Mouse (Mus musculus): Measurements from ENCODE around the gene Itga6. TPM values are rescaled to one million over a fixed set of nuclear protein-coding genes. Genes with fewer than 3 reads are reported as not detected.

Itga6 gene
- total RNA-seq, 2 experiments from 2014 or later: 22.6 to 25.3 TPM

DNA sequence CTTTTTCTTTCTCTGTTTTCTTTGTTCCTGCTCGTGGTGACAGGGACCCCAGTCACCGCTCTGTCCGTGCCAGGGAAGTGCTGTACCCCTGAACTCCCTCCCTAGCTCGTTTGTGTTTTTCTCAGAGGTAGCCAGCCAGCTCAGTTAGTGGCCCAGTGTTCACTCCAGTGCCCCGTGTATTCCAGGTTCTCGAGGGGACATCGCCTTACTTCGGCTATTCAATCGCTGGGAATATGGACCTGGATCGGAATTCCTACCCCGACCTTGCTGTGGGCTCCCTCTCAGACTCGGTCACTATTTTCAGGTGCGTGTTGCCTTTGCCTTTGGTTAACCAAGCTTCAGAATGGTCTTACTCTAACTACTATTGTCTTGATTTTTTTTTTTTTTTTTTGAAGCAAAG is 82.3 kb downstream of the Itga6 start:
- intact Hi-C loops (cut with DNase I): no loop called here
- no peak for DNase-seq (ENCODE audit: low spot score in 2 of 2)

DNA sequence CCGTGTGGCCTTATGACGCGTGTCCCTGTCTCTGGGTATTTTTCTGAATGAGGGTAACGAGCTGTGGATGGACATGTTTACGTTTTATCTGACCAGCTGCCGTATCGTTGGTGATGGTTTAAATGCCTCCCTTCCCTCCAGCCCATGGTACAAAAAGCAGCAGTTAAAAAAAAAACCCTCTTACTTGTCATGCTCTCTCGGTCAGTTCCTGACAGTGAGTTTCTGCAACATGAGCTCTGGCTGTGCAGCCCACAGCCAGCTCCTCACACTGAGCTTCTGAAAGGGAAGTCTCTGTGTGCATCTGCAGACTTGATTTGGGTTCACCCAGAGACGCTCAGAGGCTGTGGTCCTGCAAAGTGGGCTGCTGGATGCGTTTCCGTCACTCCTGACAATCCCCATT is 83.5 kb downstream of the Itga6 start:
- DNase-seq (ENCODE audit: low spot score in 2 of 2): no peak

DNA sequence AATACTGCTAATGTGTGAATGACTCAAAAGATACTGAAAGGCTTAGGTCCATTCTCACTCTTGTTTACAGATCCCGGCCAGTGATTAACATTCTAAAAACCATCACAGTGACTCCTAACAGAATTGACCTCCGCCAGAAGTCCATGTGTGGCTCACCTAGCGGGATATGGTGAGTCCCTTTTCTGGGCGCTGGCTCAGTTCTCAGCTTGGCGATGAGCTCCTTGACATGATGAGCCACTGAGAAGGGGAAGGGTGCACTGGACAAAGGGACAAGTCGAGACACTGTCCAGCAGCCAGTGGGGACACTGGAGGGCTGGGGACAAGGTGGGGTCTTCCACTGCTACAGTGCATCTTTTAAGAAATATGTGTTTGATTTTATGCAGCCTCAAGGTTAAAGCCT is 88.2 kb downstream of the Itga6 start:
- intact Hi-C loops (cut with DNase I): no loop called here
- DNase-seq (ENCODE audit: low spot score in 2 of 2): no peak

More for the DNA sequence above, 83.5 kb downstream of the Itga6 start:
- intact Hi-C loops (cut with DNase I): no loop called here

DNA sequence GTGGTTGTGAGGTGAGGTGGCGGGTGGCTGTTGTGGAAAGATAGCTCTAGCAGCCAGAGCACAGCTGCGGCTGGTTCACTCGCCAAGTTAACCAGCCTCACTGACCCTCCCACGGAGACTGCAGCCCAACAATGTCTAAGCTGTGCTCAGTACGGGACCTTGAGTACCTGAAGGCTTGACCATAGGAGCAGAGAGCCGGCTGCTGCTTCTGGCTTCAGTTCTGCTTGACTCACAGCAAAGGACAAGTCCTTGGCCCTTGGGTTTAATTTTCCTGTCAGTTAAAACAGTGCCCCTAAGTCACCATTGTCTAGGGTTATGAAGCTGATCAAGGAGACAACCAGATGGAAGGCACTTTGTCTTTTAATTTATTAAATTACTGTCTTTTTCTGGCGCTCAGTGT is 89.0 kb downstream of the Itga6 start:
- intact Hi-C loops (cut with DNase I): no loop called here
- DNase-seq (ENCODE audit: low spot score in 2 of 2): no peak

DNA sequence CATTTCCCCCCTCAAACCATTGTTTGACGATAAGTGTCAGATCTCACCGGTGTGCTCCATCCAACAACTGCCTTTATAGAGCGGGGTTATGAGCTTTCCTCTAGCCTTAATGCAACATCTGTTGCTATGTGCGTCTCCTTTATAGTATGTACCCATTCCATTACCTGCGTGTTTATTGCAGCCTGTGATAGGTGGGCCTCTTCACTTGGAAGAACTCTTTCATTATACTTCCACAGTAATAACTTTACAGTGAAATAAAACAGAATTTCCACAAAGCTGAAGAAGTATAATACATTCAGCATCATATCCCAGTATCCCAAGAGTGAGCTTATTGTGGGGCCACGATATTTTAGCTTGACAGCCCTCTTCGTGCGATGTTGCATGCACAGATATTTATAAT is 90.1 kb downstream of the Itga6 start:
- intact Hi-C loops (cut with DNase I): no loop called here
- no peak for DNase-seq (ENCODE audit: low spot score in 2 of 2)

DNA sequence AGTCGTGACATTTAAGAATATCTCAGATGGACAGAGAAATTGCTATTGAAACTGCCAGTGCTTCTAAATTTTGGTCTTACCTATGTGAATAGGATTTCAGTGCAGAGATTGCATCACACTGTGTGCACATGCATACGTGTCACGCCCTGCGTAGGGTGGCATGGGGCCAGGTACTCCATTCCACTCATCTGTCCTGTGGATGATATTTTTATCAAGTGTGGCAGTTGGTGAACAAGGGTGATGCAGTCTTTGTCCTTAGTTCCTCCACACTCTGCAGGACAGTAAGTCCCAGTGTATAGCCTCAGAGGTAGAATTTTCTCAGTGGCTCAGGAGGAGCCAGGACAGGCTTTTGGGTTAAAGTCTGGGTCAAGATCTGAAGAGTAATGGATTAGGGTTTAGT is 90.8 kb downstream of the Itga6 start:
- intact Hi-C loops (cut with DNase I): no loop called here
- no peak for DNase-seq (ENCODE audit: low spot score in 2 of 2)

DNA sequence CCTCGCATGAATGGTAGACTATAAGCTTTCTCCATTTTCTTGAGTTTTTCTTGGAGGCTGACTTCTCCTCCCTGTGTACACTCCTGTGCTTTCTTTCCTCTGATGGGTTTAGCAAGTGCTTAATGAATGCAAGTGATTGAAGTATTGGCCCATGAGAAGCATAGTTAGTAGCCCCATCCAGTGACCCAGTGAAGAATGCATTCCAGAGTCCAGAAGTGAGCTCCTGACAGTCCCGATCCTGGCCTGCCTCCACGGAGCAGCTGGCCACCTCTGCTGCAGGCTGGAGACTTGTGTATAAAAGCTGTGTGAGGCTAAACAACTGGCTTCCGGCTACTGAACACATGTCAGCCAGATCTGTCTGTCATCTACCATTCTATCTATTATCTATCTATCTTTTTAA is 91.8 kb downstream of the Itga6 start:
- intact Hi-C loops (cut with DNase I): no loop called here
- no peak for DNase-seq (ENCODE audit: low spot score in 2 of 2)

DNA sequence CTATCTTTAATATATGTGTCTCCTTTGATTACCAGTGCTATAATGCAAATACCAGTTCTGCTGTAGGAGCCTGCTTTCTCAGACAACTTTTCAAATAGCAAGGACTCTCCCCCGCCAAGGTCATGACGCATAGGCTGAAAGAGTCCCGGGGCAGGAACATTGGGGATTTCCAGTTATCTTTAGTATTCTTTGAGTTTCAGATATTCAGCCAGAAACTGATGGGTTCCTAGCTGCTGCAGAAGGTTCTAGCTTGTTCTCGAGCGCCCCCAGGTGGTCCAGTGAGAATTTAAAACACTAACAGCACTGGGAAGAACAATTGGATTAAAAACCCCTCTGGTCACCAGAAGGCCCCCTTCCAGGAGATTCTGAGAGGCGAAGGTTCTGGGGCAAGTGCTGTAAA is 92.4 kb downstream of the Itga6 start:
- intact Hi-C loops (cut with DNase I): no loop called here

DNA sequence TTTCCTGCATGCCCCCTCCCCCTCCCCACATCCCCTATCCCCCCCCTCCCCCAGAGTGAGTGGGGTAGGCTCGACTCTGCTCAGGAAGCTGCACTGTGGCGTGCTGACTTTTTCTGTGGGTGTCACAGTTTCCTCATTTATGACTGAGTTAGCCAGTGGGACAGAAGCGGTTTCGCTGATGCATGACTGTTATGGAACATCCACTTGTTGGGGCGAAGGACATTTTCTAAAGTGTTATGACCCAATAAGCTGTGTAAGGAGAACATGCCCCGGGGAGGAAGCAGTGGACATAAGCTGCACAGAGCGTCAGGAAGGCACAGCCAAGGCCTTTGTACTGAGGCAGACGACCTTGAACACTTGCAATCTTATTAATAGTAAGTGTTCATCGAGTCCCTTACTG is 97.9 kb downstream of the Itga6 start:
- intact Hi-C loops (cut with DNase I): no loop called here

More for the DNA sequence above, 92.4 kb downstream of the Itga6 start:
- peak; percentile 39 to 63 for DNase-seq (ENCODE audit: low spot score in 2 of 2)

DNA sequence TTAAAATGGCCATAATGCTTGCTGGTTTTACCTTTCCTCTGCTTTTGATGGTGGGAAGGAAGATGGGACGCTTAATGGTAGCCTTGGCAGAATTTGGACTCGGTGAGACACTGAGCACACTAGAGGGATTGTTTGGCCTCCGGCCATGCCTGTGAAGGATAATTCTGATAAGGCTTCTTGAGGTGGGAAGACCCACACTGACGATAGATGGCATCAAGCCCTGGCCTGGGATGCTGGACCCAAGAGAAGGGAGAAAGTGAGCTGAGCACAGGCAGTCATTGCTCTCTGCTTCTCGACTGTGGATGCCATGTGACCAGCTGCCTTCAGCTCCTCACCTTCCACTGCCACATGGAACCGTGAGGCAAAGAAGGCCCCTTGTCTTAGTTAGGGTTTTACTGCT is 99.5 kb downstream of the Itga6 start:
- intact Hi-C loops (cut with DNase I): no loop called here
- no peak for DNase-seq (ENCODE audit: low spot score in 2 of 2)

More for the DNA sequence above, 97.9 kb downstream of the Itga6 start:
- no peak for DNase-seq (ENCODE audit: low spot score in 2 of 2)

DNA sequence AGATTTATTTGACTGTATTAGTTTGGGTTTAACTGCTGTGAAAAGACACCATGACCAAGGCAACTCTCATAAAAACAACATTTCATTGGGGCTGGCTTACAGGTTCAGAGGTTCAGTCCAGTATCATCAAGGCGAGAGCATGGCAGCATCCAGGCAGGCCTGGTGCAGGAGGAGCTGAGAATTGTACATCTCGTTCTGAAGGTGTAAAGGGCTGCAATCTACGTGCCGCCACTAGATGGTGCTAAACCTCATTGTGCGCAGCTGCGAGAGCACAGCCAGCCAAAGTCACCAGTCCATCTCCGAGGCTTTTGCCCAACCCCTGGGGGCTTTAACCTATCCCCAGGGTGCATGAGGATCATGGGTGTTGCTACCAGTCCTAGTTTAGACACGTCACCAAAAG is 106.7 kb downstream of the Itga6 start:
- intact Hi-C loops (cut with DNase I): loop anchor here (5.0 kb wide), 1 partner anchor 105 kb away; no protein-coding TSS in a partner anchor

DNA sequence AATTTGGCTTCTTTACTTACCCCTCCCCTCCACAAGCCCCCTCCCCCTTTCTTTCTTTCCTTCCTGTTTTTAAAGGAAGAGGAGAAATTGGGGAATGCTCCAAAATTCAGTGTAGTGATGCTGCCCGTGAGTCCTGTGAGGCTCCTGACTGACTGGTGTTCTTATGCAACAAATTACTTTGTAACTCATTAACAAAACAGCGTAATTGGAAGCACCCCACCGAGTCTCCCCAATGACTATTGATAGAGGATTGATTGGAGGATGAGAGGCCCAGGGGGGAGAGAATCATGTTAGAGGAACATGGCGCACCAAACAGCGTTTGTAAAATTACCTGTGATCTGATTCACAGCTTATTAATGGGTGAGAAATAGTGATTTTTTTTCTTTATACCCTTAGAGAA is 109.7 kb downstream of the Itga6 start:
- intact Hi-C loops (cut with DNase I): no loop called here
- DNase-seq (ENCODE audit: low spot score in 2 of 2): no peak

More for the DNA sequence above, 106.7 kb downstream of the Itga6 start:
- peak; percentile 45 to 59 for DNase-seq (ENCODE audit: low spot score in 2 of 2)

DNA sequence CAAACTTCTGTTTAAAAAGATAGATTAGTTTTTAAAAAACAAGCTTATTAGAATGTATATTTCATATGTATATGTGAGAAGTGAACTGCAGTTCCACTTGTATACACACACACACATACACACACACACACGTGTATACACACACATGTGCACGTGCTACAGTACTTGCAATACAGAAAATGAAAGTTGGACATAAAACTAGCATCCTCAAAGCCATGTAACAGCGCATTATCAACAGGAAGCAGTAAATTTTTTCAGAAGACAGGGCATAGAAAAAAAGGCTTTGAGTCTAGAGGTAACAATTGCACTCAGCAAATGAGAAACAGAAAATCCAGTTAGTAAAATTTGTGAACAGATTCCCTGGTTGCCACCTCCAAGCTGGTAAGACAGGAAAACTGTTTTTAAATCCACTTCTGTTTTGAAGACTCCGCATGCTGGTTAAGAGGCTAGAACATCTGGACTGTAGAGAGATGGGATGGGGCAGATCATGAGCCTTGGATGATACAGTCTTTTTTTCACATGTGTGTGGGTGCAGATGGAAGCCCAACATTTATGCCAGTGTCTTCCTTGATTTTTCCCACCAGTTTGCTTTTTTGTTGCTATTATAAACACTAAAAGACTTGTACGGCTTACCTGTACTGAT is 118.2 kb downstream of the Itga6 start:
- DNase-seq (ENCODE audit: low spot score in 2 of 2): no peak

DNA sequence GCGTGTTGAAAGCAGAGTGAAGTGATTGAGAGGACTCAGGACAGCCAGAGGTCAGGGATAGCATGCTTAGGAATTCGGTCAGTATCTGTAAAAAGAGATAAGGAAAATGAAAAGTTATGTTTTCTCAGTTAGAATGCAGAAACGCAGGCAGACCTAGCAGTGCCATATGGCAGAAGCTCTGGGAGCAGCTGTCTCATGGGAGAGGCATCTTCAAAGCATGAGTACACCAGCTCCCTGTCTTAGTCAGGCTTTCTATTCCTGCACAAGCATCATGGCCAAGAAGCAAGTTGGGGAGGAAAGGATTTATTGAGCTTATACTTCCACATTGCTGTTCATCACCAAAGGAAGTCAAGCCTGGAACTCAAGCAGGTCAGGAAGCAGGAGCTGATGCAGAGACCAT is 119.6 kb downstream of the Itga6 start:
- intact Hi-C loops (cut with DNase I): no loop called here
- peak; percentile 69 to 81 for DNase-seq (ENCODE audit: low spot score in 2 of 2)

More for the DNA sequence above, 118.2 kb downstream of the Itga6 start:
- intact Hi-C loops (cut with DNase I): no loop called here

DNA sequence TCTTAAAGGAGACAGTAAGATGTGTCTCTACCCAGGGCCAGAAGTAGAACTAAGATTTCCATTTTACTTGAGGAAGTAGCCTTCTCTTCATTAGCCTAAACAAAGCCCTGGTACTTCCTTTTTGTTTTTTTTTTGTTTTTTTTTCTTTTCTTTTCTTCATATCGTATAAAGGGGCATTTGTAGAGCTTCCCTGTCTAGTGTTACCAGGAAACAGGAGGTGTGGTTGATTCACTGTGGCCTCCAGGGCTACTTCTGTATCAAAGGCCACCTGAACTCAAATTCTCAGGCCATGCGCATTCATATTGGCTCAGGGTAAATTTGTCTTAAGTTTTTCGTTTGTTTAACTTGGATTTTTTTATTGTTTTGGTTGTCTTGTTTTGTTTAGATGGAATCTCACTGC is 120.5 kb downstream of the Itga6 start:
- intact Hi-C loops (cut with DNase I): no loop called here

DNA sequence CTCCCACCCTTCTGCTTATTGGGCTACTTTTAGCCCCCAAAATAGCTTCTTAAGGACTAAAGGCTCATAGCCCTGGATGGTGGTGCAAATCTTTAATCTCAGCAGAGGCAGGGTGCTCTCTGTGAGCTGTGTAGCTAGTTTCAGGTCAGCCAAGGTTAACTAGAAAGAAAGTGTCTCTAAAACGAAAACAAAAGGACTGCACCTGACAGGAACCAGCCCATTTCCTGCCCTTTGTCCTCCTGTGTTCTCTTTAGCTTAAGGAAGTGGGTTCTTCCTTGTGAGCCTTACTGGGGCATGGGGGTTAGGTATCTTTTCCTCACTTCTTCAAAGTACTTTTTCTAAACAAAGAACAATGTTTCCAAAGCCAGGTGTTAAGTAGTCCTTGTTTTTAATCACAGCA is 121.1 kb downstream of the Itga6 start:
- intact Hi-C loops (cut with DNase I): no loop called here
- no peak for DNase-seq (ENCODE audit: low spot score in 2 of 2)

More for the DNA sequence above, 120.5 kb downstream of the Itga6 start:
- no peak for DNase-seq (ENCODE audit: low spot score in 2 of 2)

DNA sequence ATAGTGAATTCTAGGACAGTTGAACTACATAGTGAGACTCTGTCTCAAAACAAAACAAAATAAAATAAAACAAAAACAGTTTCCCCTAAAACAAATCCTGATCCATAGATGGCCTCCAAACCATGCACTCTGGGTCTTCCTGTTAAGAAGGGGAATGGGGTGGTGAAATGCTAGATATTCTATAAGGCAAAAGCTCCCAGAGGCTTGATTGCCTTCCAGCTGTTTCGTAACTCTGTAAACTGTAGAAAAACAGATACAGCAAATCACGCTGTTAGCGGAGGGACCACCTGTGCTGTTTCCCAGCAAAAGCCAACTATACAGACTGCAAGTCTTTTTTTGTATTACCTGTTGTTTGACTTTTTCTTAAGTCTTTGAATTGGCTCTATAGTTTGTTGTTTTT is 121.6 kb downstream of the Itga6 start:
- no peak for DNase-seq (ENCODE audit: low spot score in 2 of 2)
- intact Hi-C loops (cut with DNase I): no loop called here

DNA sequence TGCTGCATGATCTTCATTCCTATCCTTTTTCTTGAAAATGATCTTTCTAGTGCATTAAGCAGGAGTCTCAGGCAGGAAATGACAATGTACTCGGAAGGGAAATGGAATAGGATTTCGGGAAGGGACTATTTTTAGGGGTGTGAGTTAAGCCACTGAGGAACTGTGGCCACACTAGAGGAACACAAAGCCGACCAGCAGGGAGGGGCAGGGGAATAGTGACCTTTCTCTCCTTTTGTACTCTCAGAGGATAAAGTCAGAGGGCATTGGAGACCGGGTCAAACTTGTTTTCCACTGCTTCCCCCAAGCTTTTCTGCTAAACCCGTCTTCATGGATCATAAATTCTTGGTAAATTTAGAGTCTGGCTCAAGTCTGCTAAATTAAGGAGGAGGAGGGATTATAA is 122.1 kb downstream of the Itga6 start:
- no peak for DNase-seq (ENCODE audit: low spot score in 2 of 2)
- intact Hi-C loops (cut with DNase I): no loop called here

DNA sequence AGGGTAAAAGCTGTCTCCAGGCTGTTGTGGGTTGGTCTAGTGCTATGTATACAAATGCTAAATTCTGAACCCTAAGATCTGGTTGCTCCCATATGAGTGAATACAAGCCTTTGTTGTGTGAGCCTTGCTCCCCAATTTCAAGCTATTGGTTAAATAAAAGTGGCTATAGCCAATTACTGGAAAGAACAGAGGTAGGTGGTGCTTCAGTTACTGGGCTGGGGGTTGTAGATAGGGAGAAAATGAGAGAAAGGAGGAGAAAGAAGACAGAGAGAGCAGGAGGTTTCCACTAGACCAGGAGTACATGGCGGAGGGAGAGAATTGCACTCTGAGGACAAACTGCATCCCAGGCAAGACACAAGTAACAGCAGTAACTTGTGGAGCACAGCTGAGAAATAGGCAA is 122.8 kb downstream of the Itga6 start:
- intact Hi-C loops (cut with DNase I): no loop called here
- no peak for DNase-seq (ENCODE audit: low spot score in 2 of 2)

DNA sequence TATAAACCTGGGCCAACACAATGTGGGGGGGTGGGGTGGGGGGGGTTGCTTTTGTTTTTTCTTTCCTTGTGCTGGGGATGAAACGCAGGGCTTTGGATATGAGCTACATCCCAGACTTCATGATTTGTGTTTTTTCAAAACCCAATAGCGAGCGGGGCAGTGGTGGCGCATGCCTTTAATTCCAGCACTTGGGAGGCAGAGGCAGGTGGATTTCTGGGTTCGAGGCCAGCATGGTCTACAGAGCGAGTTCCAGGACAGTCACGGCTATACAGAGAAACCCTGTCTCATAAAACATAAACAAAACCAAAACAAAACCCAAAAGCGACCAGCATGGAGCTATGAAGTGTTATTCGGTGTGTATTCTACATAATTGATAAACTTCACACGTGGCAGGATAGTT is 126.7 kb downstream of the Itga6 start:
- DNase-seq (ENCODE audit: low spot score in 2 of 2): no peak
- intact Hi-C loops (cut with DNase I): no loop called here

DNA sequence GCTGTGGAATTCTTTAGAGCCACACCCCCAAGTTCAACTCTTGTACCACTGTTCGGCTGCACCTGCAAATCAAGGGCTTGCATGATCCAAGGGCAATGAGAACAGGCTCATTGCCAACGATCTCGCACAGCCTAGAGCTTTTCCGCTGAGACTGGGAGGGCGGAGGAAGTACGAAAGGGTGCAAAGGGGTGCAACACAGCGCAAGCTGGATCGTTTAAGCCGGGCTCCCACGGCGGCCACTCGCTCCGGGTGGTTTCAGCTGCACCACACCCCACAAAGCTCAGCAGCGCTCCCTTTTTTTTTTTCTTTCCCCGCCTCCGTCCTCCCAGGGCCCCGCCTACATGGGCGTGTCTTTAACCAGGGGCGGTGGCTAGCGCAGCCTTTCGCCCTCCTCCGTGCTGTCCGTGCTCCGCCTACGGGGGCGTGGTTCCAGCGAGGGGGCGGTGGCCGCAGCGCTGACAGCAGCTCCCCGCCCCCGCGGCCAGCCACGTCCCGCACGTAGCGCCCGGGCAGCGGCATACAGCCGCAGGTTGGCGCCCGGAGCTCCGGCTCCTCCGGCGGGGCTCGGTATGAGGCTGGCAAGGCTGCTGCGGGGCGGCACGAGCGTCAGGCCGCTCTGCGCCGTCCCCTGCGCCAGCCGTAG is 127.5 kb downstream of the Itga6 start, which contains the start of gene Pdk1:
Gene Pdk1 (plus strand): TSS at position 424 of the 643 bp plus-strand sequence.
- DNase-seq (ENCODE audit: low spot score in 2 of 2): peak; percentile 98
- intact Hi-C loops (cut with DNase I): no loop called here
